Mouse (Mus musculus) right cerebral cortex, adult 2 months (tissue): ENCODE measurements at regions not wholly inside any gene's neighbourhood (a gene's known extent, or its start where the extent isn't known, plus 50 kb on each side); places are given as distances from the start of the nearest gene placed in this dataset.
A peak's percentile ranks its signal among the peaks of the same experiment; 100 is the strongest.

Experiments used
- DNase-seq, 2 experiments: peaks; one replicate each; pipeline ENCODE4 v3.0.0; 2021 to 2022; ENCODE audit warnings: low spot score in 2 of 2

DNA sequence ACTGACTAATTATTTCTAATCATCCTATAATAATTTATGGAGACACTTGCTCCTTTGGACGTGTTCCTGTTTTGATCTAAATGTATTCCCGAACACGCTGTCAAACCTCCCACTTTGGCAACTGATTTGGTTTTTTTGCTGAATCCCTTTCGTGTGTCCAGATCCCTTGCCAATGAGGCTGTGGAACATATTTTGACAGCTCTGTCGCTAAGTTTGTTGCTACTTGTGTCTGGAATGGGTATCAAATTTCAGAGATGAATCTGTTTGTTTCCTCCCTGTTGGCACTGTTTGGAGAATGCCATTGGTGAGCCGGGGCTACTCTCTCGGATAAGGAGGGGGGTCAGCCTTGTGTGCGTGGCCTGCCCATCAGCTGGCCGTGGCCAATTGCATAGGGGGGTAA, 277.2 kb upstream of the Tshz3 start:
- peak; percentile 5 to 12 for DNase-seq

DNA sequence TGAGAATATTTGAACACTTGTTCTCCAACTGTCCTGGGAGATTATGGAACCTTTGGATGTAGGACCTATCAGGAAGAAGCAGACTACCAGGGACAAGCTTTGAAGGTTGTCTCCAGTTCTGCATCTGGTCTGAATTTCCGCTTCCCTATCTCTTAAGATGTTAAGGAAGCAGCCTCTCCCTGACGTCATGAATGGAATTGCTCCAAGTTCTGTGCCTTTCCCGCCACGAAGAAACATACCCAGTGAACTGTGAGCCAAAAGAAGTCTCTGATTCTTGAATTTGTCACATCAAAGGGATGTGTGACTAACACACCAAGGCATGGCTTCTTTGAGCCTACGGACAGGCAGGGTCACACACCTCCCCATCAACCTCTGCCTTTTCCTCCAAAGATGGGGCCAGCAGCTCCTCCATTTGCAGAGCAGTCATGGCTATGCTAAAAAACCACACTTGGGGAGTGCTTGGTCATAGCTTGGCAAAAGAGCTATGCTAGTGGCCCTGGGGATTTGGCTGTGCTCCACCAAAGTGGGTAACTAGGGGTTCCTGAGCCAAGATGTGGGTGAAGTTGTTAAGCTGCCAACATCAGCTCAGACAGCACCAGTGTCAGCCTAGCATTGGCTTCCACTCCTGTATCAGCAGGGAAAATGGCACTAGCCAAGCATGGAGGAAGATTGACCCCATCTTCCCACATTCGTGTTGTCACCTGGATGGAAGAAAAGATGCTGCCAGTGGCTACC, 248.6 kb upstream of the Tshz3 start:
- peak; percentile 69 to 78 for DNase-seq

DNA sequence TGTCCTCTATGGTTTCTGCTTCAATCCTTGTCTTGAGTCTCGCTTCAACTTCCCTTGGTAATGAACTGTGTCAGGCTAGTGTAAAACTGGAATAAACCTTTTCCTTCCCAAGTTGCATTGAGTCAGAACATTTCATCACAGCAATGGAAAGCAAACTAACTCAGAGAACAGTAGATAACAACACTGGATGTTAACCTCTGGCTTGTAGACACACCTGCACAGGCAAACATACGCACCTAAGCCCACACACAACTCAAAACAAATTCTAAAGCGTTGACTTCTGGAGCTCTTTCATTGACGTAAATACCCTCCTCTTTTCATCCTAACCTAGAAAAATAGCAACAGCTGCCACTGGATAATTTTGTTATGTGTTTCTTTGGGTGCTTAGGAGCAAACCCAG, 244.1 kb upstream of the Tshz3 start:
- no peak for DNase-seq

DNA sequence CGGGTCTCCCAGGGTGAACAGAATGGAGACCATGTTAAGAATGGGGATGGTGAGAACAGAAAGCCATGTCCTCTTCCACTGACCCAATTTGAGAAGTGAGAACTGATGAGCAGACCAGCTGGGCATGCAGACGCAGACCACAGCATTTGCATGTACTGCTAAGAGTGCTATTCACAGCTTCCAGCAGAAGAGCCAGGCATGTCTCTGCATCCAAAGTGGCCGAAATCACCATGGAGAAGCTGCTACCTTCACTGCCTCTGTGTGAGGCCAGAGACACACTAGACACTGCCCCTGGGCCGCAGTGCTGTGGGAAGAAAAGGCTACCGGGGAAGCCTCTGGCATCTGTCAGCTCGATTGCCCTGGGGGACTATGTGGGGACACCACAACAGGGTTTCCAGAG, 241.8 kb upstream of the Tshz3 start:
- no peak for DNase-seq

DNA sequence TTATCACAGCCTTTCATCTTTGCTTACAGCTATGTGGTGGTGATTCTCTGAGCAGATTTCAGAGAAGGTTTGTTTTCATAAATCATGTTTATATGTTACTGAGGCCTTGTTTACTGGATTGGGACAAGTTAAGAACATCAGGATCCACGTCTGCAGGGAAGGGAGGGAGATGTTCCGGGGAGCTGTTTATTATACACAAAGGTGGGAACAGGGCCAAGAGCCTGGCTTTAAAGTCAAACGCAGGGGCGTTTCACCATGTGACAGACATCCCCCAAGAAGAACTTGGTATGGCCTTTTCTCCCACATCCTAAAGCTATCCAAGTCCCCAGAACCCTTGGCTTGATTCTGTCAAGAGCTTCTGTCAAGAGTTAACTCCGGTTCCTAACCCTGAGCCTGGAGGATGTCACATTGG, 235.5 kb upstream of the Tshz3 start:
- no peak for DNase-seq

DNA sequence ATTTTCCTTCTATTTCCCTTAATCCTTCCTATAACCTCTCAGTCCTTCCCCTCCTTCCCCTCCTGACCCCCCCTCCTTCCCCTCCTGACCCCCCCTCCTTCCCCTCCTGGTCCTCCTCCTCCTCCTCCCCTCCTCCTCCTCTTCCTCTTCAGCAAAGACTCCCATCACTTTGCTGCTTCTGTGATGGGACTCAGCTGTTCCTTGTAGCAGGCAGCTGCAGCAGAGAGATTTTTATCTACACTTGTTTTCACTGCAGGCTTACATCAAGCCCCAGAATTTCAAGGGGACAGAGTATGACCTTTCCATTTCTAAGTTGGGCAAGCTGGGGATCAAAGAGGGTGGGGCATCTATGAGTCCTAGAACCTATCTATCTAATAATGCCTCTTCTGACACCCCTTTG, 228.5 kb upstream of the Tshz3 start:
- DNase-seq: no peak

DNA sequence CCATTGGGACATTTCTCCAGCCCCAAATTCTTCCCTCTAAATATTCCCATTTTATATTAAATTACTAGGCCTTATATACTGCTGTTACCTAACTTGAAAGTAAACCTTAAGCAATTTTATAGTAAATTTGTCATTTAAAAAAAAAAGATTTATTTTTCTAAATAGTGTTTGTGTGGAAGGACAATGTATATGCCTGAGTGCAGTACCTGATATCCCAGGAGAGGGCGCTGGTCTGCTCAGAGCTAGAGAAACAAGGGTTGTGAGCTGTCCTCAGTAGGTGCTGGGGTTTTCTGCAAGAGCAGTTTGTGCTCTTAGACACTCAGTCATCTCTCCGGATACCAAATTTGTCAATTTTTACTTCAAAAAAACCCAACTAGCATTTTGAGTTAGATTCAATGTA, 224.4 kb upstream of the Tshz3 start:
- no peak for DNase-seq

DNA sequence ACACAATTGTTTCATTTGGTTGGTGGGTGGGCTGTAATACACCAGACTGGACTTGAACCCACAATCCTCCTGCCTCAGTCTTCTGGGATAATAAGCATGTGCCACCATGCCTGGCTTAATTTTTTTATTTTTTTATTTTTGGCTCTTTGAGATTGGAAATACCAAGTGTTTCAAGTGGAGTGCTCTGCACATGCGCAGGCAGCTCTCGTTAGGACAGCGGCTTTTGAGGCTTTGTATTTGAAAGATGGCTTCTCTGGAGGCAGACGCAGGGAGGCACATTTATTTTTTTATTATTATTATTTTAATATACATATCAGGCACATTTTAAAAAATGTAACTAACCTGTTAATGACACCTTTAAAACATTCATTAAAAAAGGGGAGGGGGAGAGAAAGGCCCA, 221.5 kb upstream of the Tshz3 start:
- DNase-seq: no peak

DNA sequence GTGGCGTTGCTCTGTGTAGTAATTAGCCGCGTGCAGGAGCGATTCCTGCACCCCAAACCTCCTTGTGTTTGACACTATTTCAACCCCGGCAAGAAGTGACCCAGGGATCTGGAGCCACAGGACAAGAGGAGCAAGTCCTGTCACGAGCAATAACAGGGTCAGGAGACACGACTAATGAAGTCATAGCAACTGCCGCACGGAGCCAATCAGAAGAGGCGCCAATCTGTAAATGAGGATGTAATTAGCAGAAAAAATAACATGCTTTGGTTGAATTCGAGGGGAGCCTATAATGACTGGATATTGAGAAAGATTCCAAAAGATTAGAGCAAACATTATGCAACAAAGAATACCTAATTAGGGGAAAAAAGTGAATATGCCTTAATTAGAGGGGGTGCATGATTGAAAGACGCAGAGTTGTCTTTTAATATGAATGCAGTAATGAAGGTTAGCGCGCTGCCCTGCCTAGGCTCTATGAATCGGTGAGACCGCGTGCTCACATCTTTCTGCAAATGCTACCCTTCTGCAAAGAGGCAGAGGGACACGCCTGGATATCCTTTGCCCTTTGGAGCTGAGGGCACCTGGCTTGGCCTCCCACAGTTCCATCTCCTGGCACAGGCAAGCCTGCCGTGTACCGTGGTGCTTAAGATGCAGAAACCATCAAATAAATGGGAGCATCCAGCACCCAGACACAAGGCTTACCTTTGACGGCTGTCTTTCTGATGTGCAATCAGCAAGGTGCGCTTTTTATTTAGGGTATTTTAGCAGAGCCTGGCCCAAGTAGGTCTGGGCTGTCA, 220.9 kb upstream of the Tshz3 start:
- DNase-seq: no peak

DNA sequence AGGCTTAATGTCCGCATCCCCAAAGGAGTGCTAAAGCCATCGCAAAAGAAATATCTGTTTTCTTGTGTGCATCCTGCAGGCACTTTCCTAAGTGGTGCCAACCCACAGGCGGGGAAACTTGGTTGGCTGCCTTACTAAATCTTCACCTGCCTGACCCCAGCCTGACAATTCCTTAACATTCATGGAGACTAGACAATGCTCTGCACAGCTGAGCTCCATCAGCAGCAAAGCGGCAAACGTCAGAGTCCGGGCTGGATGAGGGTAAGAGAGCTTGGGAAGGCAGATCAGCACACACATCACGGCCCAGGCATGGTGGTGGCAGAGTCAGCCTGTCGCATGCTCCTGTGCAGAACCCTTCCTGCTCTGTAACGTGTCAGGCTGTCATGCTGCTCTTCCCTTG, 209.8 kb upstream of the Tshz3 start:
- DNase-seq: no peak

DNA sequence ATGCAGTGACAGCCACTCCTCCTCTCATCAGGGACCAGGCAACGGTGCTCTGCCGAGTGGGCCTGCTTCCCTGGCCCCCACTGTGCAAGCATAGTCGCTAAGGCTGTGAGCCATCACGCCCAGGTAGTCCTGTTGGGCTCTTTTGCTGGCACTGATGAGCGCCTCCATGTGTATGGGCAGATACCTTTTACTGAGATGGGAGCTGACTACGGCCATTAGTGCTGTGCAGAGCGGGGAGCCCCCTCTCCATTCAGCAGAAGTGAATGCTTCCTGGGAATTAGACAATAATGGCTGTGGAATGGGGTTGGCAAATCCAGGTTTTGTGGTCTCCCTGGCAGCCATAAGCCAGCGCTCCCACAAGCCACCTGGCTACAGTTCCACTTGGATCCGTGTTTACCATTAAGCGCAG, 206.7 kb upstream of the Tshz3 start:
- DNase-seq: no peak

DNA sequence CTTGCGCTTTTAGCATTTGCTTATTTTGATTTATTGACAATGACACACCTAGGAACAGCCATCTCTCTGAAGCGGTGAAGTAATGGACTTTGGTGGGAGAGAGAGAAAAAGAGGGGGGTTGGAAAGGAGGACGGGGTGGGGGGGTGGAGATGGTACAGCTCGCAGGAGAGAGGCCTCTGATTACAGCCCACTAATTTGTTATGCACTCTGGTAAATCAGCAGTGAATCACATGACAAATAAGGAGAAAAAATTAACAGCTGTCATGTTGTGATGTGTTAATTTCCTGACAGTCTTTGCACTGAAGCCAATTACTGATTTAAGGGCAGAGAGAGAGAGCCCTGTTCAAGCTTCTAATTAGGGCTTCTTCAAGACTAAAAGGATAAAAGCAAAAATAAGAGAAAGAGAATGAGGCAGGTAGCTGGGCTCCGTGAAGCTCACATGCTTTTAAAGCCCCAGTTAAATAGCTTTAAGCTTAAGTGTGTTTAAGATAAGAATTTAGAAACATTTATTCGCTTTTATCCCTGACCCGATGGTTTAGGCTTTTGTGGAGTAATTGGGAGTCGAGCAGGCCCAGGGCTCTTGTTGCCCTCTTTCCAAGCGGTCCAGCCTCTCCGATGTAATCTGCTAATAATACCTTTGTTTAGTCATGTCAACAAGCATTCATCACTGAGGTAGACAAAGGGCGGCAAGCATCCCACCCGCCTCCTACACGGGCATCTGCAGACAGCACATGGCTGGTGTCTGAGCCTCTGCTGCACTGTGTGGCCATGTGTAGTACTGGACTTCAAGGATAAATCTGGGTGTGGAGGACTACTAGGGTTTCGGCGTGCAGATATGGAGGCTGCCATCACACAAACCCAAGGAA, 193.7 kb upstream of the Tshz3 start:
- DNase-seq: no peak

DNA sequence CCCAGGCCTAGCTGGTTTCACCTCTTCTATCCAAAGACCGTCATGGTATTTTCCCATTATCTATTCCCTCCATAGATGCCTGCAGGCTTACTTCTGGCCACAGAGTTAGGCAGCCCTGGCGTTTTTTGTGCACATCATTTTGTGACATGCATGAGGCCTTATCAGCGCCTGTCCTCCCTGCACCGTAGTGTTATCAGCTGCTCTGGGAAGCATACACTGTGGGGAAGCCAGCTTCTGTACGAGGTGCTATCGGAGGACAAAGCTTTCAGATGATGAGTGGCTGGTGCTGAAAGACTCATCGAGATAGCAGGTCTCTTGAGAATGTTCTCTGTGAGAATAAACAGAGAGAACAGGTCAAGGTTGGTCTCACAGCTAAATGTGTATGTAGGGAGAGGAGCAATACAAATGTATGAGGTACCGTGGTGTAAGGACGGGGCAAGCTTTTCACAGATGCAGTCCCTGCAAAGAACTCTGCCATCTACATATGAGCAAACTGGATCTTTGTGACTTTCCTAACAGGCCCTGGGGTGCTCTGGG, 190.0 kb upstream of the Tshz3 start:
- DNase-seq: no peak

DNA sequence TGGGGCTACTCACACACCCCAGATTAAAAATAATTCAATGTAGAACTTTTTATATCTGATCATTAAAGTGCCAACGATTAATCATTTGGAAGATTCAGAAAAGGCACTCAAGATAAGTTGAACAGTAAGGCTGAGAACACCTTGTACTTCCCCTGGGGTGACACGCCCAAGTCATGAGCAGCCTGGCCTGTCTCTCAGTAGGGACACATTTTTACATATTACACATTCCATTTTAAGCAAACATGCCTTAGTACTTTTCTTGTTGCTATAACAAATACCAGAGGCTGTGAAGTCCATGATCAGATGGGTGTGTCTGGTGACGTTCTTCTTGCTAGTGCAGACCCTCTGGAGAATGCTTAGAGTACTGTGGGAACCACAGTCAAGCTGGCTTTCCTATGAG, 184.2 kb upstream of the Tshz3 start:
- DNase-seq: no peak

DNA sequence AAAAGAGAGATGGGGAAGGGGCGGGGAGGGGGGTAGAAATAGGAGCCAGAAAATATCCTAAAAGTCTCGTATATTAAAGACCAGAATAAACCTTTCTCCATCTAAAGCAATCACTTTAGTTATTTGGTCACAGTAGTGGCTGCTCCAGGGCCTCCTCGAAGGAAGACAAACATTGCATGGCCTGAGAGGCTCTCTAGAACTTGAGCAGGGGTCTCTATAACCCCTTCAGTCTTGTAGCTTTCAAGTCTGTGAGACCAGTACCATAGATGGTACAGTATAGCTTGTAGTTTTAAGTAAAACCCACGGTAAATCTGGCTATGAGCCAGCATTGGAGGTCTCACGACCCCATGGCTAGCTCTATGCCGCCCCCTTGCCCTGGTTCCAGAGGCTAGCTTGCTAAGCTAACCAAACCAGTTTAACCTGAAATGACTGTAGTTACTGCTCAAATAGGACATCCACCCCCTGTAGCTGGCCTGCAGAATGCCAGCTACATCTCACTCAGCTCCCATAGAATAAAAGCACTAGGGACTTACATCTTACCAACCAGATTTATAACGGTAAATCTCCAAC, 181.7 kb upstream of the Tshz3 start:
- no peak for DNase-seq

DNA sequence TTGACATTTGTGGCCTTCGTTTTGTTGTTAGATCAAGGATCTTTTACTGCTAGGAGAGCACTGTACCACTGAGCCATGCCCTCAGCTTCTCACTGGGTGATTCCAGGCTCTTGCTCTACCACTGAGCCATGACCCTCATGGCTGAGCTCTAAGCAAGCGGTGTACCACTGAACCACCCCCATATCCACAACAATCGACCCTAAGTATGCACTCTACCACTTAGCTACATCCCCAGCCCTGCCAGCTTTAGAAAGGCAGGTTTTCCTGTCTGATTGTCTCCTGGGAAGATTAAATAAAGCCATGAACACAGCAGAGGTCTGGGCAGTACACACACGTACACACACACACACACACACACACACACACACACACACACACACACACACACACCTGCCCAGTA, 178.9 kb upstream of the Tshz3 start:
- no peak for DNase-seq

DNA sequence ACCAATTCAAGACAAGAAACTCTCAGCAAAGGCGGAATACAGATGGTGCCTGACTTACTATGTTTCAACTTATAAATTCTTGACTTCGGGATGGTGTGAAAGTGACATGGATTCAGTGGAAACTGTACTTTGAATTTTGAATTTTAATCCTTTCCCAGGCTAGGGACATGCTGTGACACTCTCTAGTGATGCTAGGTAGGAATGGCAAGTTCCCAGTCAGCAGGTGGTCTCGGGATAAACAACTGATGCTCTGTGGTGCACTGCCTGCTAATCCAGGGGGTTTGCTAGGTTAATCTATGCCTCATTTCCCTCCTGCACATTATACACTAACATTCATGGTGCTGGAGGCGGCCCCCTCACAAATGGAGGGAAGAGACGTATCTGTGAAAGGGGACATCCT, 175.0 kb upstream of the Tshz3 start:
- DNase-seq: no peak

DNA sequence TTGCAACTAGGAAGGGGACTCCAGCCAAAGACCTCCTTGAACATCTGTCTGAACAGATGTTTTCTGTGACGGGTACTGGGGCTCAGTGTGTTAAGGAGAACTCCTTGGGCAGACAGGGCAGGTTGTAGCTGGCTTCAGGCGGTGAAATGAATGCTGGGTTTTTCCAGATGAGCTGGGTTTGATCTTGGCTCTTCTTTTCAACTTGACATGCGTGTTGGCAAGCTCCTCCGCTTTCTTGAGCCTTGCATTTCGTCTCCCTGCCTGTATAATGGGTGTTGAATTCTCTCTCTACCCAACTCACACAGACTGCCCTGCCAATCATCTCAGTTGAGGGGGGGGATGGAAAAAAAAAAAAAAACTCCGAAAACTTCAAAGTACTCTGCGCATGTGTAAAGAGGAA, 171.8 kb upstream of the Tshz3 start:
- no peak for DNase-seq

DNA sequence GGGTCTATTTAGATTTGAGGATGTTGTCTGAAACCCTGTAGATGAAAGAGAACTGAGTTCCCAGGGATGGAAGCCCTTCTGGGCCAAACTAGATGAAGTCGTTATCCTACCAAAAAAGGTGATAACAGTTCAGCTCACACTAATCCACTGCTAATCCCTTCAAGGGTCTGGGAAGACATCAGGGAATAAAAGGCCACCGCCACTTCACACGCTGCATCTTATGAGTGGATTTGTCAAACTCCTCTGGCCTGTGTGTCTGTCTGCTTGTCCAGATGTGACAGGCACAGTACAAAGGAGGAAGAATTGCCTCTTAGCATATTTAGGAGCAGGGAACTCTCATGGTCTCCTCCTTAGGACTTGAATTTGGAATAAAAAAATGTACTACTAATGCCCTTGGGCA, 171.2 kb upstream of the Tshz3 start:
- DNase-seq: no peak

DNA sequence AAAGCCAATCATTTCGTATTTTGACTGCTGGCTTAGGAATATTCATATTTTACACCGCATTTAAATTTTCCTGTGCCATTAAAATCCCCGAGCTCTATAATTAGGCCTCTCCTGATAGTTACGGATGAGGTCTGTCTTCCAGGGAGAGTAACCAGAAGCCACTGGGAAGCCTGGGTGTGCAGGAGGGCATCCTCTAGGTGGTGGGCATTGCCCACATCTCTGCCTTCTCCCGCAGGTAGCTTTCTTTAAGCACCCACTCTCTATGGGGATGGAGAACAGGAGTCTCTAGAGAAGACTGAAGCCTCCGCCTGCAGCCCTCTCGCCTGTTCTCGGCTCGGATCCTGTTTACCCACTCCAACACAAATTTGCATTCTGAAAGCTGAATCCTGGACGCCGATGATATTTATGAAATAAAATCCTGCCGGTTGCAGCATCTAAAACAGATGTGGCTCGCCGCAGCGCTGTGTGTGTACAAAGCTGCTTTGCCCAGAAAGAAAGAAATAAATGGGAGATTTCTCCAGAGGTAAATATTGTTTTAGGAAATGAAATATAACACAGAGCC, 168.3 kb upstream of the Tshz3 start:
- peak in 1 of 2 experiments; percentile 10 for DNase-seq

DNA sequence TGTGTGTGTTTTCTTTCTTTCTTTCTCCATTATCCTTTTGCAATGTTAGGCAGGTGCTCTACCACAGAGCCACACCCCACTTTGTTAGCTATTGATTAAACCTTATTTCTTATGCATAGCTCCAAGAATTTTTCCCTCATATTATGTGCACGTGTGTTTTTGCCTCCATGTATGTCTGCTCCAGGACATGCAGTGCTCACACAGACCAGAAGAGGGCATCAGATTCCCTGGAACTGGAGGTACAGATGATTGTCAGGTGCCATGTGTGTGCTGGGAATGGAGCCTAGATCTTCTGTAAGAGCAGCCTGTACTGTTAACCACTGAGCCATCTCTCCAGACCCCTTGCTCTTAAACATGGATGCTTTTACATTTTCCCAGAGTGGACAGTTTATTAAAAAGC, 166.4 kb upstream of the Tshz3 start:
- DNase-seq: no peak

DNA sequence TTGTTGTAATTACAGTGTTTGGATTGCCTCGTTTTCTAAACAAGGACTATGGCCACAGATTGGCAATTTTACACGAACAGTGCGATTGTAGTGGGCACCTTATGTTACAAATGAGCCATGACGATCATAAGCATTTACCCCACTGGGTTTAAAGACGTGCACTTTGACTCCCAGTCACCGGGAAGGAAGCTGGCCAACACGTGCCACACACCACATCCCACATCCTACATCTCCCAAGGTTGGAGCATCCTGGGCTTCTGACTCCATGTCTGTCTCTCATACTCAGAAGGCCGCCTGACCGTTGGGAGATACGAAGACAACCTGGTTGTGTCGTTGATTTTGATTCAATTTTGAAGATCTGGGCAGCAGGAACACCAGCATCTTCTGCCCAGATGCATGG, 159.8 kb upstream of the Tshz3 start:
- no peak for DNase-seq
